Mouse (Mus musculus) hindbrain, embryonic 13.5 days (tissue): ENCODE measurements around the gene Spg7. TPM values are rescaled to one million over a fixed set of nuclear protein-coding genes. Genes with fewer than 3 reads are reported as not detected.

ENCODE experiments used
- ATAC-seq: fragments of 200-750 bp; cut with Nextera tagmentation; 2 replicates; pipeline ENCODE4 v1.8.0; 2017; ENCODE audit warnings: moderate TSS enrichment; ENCODE audit not compliant: low FRiP score
- H3K27ac ChIP-seq: fragments of 300-500 bp; sonication (generic); 2 replicates; pipeline ENCODE4 v1.5.1; 2015; ENCODE audit warnings: inconsistent platforms, mild to moderate bottlenecking, moderate library complexity
- H3K27me3 ChIP-seq: fragments of 300-500 bp; sonication (generic); 2 replicates; pipeline ENCODE4 v1.6.1; 2015; ENCODE audit warnings: mild to moderate bottlenecking, inconsistent platforms
- H3K36me3 ChIP-seq: fragments of 300-500 bp; sonication (generic); 2 replicates; pipeline ENCODE4 v1.6.1; 2015; ENCODE audit warnings: mild to moderate bottlenecking, inconsistent platforms
- H3K4me1 ChIP-seq: fragments of 300-500 bp; sonication (generic); replicated peaks from 2 replicates; pipeline ENCODE4 v1.6.1; 2015; ENCODE audit warnings: inconsistent platforms
- H3K4me2 ChIP-seq: fragments of 300-500 bp; sonication (generic); 2 replicates; pipeline ENCODE4 v1.6.1; 2015; ENCODE audit warnings: inconsistent platforms, mild to moderate bottlenecking, moderate library complexity
- H3K4me3 ChIP-seq: fragments of 300-500 bp; sonication (generic); 2 replicates; pipeline ENCODE4 v1.5.1; 2015; ENCODE audit warnings: mild to moderate bottlenecking, inconsistent platforms
- H3K9ac ChIP-seq: fragments of 300-500 bp; sonication (generic); 2 replicates; pipeline ENCODE4 v1.6.1; 2015; ENCODE audit warnings: mild to moderate bottlenecking, inconsistent platforms
- H3K9me3 ChIP-seq: fragments of 300-500 bp; sonication (generic); 2 replicates; pipeline ENCODE4 v1.6.1; 2016; ENCODE audit warnings: inconsistent platforms
- WGBS: fragments of 180-500 bp; shearing (Covaris S2); methylation state at CpG from one replicate; pipeline ENCODE4 v1.1.7; 2015; 5-methylcytosine and 5-hydroxymethylcytosine counted together
- polyA plus RNA-seq: library from polyadenylated mRNA; unstranded; fragments of >200 nt; fragmentation: Nextera tagmentation; extraction: Ambion mirVana; gene quantifications from 2 replicates; pipeline ENCODE4 v1.2.1, GENCODE M21; 2015

Spg7 gene
- polyA plus RNA-seq, 1 experiment from 2014 or later, result 45.9 TPM

GRCm38 (mm10) chr8:123122059-123122458, 59.3 kb downstream of the Spg7 start:
- peaks cover 65% of the 10 kb centered on the region for H3K27me3 ChIP-seq
- peaks cover 12% of the 10 kb centered on the region for H3K4me1 ChIP-seq
- ATAC-seq, result no peak
- no peak overlapping the region for H3K27ac ChIP-seq
- no peaks in the 10 kb centered on the region for H3K9me3 ChIP-seq
- H3K36me3 ChIP-seq, result no peaks in the 10 kb centered on the region
- H3K4me2 ChIP-seq, result no peak overlapping the region
- no peak overlapping the region for H3K4me3 ChIP-seq
- 69% methylated on average over 9 of the region's 9 CpGs for WGBS
- no peak overlapping the region for H3K9ac ChIP-seq

- H3K4me3 ChIP-seq, result no peak overlapping the region
- peaks cover 6% of the 10 kb centered on the region for H3K4me1 ChIP-seq
- 82% methylated on average over 5 of the region's 5 CpGs for WGBS
- H3K9me3 ChIP-seq, result no peaks in the 10 kb centered on the region
- no peak overlapping the region for H3K9ac ChIP-seq
- no peak overlapping the region for H3K4me2 ChIP-seq
- H3K27me3 ChIP-seq, result peaks cover 64% of the 10 kb centered on the region
- no peak for ATAC-seq
- no peaks in the 10 kb centered on the region for H3K36me3 ChIP-seq
- H3K27ac ChIP-seq, result no peak overlapping the region
These were observed 59.9 kb downstream of the Spg7 start for GRCm38 (mm10) chr8:123122670-123123069.

DNA sequence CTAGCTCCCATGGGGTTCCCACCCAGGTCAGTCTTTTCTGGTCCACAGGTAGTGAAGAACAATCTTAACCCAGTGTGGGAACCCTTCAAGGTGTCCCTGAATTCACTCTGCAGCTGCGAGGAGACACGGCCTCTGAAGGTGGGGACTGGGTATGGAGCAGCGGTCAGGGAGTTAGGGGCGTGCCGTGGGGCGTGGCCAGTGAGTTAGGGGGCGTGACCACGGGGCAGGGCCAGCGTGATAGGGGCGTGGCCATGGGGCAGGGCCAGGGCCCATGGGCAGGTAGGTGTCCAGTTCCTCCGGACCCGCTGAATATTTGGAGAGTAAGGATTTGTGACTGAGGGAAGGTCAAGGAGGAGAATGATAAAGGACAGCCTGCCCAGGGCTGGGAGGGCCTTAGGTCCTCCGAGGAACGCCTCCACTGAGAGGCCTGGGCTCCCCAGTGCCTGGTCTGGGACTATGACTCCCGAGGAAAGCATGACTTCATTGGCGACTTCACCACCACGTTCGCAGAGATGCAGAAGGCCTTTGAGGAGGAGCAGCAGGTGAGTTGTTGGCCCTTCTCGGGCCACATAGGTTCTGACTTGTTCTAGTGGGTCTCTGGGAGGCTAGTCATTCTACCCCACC, 63.6 kb downstream of the Spg7 start:
- no peaks in the 10 kb centered on the region for H3K9me3 ChIP-seq
- H3K4me2 ChIP-seq, result no peak overlapping the region
- no peak overlapping the region for H3K4me3 ChIP-seq
- 7% methylated on average over 19 of the region's 19 CpGs for WGBS
- H3K9ac ChIP-seq, result no peak overlapping the region
- no peaks in the 10 kb centered on the region; the same call in 1 of the 2 replicates for H3K4me1 ChIP-seq
- ATAC-seq, result no peak
- no peaks in the 10 kb centered on the region for H3K36me3 ChIP-seq
- peaks cover 42% of the 10 kb centered on the region for H3K27me3 ChIP-seq
- no peak overlapping the region for H3K27ac ChIP-seq

GRCm38 (mm10) chr8:123131041-123131440, 68.3 kb downstream of the Spg7 start:
- no peak for ATAC-seq
- Histone ChIP-seq H3K9ac (no peak overlapping the region), H3K9me3 (no peaks in the 10 kb centered on the region), H3K4me2 (no peak overlapping the region), H3K27ac (no peak overlapping the region), H3K27me3 (peaks cover 25% of the 10 kb centered on the region), H3K4me3 (no peak overlapping the region), H3K36me3 (no peaks in the 10 kb centered on the region), H3K4me1 (peaks cover 17% of the 10 kb centered on the region)
- 65% methylated on average over 9 of the region's 9 CpGs for WGBS

- Histone ChIP-seq H3K27me3 (0 out of 2 replicates have a peak, but pooled peaks cover 11% of the 10 kb centered on the region), H3K9me3 (no peaks in the 10 kb centered on the region), H3K27ac (no peak overlapping the region), H3K9ac (no peak overlapping the region), H3K4me3 (no peak overlapping the region), H3K4me1 (peaks cover 30% of the 10 kb centered on the region), H3K4me2 (no peak overlapping the region), H3K36me3 (no peaks in the 10 kb centered on the region)
- ATAC-seq, result no peak
- WGBS, result 98% methylated on average over 2 of the region's 2 CpGs
These were observed 70.2 kb downstream of the Spg7 start for GRCm38 (mm10) chr8:123132953-123133352.

DNA sequence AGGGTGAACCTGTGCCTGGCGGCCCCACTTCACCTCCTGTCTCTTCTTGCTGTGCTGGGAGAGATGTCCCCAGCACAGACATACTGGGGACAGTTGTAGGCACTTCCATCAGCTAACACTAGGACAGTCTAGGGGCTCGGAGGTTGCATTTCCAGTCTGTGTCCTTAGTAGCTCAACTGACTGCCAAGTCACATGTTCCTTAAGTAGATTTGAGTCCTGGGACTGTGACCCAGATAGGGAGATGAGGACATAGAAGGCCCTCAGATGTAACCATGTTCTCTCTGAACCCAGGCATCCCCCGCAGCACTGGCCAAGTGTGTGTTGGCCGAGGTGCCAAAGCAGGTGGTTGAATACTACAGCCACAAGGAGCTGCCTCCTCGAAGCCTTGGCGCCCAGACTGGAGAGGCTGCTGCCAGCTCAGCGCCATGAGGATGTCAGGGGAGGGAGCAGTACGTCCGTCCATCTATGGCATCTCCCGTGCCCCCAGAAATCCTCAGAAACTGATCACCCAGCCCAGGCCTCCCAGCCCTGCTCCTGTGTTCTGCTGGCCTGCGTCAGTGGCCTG, 71.5 kb downstream of the Spg7 start:
- Histone ChIP-seq H3K27ac (no peak overlapping the region), H3K4me1 (peaks cover 36% of the 10 kb centered on the region), H3K4me2 (no peak overlapping the region), H3K4me3 (no peak overlapping the region), H3K9me3 (no peaks in the 10 kb centered on the region), H3K36me3 (no peaks in the 10 kb centered on the region), H3K27me3 (0 out of 2 replicates have a peak, but pooled peaks cover 5% of the 10 kb centered on the region), H3K9ac (no peak overlapping the region)
- 86% methylated on average over 11 of the region's 11 CpGs for WGBS
- ATAC-seq, result no peak

- H3K4me1 ChIP-seq, result peaks cover 36% of the 10 kb centered on the region
- no peak for ATAC-seq
These were observed 72.7 kb downstream of the Spg7 start for GRCm38 (mm10) chr8:123135406-123135805.

DNA sequence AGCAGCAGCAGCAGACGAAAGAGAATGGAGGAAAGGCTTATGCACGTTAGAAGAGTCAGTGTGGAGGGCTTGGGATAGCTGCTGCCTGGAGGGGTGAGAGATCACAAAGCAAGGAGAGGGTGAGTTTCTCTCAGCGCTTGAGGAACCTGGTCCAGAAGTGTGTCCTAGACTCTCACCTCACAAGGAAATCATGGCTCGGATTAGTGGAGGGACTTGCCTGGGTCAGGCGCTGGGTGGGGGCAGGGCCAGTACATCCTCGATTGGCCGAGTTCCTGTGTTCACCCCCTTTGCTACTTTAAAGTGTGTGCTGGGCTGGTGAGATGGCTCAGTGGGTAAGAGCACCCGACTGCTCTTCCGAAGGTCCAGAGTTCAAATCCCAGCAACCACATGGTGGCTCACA, 73.1 kb downstream of the Spg7 start:
- WGBS, result 48% methylated on average over 9 of the region's 9 CpGs
- Histone ChIP-seq H3K27me3 (0 out of 2 replicates have a peak, but pooled peaks cover 5% of the 10 kb centered on the region), H3K4me2 (peak overlapping the region; percentile 33), H3K4me1 (peaks cover 36% of the 10 kb centered on the region), H3K9ac (no peak overlapping the region; the same call in 1 of the 2 replicates), H3K27ac (peak overlapping the region; percentile 73), H3K36me3 (no peaks in the 10 kb centered on the region), H3K4me3 (no peak overlapping the region), H3K9me3 (no peaks in the 10 kb centered on the region)
- ATAC-seq, result no peak

More at GRCm38 (mm10) chr8:123135406-123135805, 72.7 kb downstream of the Spg7 start:
- no peak overlapping the region; the same call in 1 of the 2 replicates for H3K9ac ChIP-seq
- peak overlapping the region; percentile 73 for H3K27ac ChIP-seq
- 0 out of 2 replicates have a peak, but pooled peaks cover 5% of the 10 kb centered on the region for H3K27me3 ChIP-seq
- no peak overlapping the region for H3K4me3 ChIP-seq
- peak overlapping the region; percentile 33 for H3K4me2 ChIP-seq
- H3K9me3 ChIP-seq, result no peaks in the 10 kb centered on the region
- no peaks in the 10 kb centered on the region for H3K36me3 ChIP-seq
- 17% methylated on average over 7 of the region's 7 CpGs for WGBS

DNA sequence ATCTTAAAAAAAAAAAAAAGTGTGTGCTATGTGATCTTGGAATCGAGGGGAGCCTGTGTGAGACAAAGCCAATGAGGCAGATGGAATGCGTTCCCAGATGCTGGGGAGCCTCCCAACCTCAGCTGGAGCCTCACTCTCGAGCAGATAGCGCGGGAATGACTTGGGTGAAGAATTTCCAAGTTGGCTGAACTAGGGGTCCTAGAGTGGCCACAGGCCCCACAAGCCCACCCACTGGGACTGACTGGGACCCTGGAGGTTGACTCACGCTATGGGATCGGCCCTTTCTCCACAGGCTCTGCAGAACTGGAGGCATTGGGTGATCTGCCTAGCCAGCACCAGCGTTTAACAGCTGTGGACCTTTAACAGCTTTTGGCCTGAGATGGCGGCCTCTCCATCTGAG, 73.5 kb downstream of the Spg7 start:
- no peak for ATAC-seq
- Histone ChIP-seq H3K4me3 (no peak overlapping the region), H3K4me2 (no peak overlapping the region), H3K27ac (no peak overlapping the region), H3K9ac (no peak overlapping the region), H3K4me1 (peaks cover 36% of the 10 kb centered on the region), H3K36me3 (no peaks in the 10 kb centered on the region), H3K9me3 (no peaks in the 10 kb centered on the region), H3K27me3 (0 out of 2 replicates have a peak, but pooled peaks cover 5% of the 10 kb centered on the region)
- WGBS, result 88% methylated on average over 9 of the region's 9 CpGs

DNA sequence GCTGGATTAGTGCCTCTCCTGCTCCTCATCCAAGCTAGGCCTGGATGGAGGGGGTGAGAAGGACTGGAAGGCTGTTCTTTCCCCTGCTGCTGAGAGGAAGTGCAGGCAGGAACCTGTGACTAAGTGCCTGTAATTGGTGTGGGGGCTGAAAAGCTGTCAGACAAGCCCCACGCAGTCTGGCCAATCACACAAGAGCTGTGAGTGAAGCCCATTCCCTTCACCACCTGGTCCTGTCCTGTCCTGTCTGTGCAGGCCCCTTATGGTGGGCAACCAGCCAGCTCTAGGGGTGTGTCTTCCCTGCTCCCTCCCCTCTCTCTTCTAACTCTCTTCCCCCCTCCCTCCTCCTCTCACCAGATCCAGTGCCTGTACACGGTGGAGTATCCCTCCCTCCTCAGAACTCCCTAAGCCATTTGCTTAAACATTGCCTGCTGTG, 74.9 kb downstream of the Spg7 start:
- 17% methylated on average over 2 of the region's 2 CpGs for WGBS
- no peak overlapping the region for H3K4me2 ChIP-seq
- no peaks in the 10 kb centered on the region for H3K9me3 ChIP-seq
- H3K4me1 ChIP-seq, result peaks cover 36% of the 10 kb centered on the region
- H3K27ac ChIP-seq, result peak overlapping the region; percentile 40; the same call in 1 of the 2 replicates
- ATAC-seq, result peak; percentile 67; the same call in 1 of the 2 replicates
- peak overlapping the region; percentile 51; the same call in 1 of the 2 replicates for H3K9ac ChIP-seq
- no peak overlapping the region for H3K4me3 ChIP-seq
- H3K36me3 ChIP-seq, result no peaks in the 10 kb centered on the region
- 0 out of 2 replicates have a peak, but pooled peaks cover 5% of the 10 kb centered on the region for H3K27me3 ChIP-seq

GRCm38 (mm10) chr8:123138741-123139140, 76.0 kb downstream of the Spg7 start:
- ATAC-seq, result no peak
- Histone ChIP-seq H3K4me3 (no peak overlapping the region), H3K9ac (no peak overlapping the region), H3K4me2 (no peak overlapping the region), H3K36me3 (no peaks in the 10 kb centered on the region), H3K27me3 (0 out of 2 replicates have a peak, but pooled peaks cover 5% of the 10 kb centered on the region), H3K4me1 (peaks cover 36% of the 10 kb centered on the region), H3K27ac (no peak overlapping the region), H3K9me3 (no peaks in the 10 kb centered on the region)
- 71% methylated on average over 4 of the region's 4 CpGs for WGBS

DNA sequence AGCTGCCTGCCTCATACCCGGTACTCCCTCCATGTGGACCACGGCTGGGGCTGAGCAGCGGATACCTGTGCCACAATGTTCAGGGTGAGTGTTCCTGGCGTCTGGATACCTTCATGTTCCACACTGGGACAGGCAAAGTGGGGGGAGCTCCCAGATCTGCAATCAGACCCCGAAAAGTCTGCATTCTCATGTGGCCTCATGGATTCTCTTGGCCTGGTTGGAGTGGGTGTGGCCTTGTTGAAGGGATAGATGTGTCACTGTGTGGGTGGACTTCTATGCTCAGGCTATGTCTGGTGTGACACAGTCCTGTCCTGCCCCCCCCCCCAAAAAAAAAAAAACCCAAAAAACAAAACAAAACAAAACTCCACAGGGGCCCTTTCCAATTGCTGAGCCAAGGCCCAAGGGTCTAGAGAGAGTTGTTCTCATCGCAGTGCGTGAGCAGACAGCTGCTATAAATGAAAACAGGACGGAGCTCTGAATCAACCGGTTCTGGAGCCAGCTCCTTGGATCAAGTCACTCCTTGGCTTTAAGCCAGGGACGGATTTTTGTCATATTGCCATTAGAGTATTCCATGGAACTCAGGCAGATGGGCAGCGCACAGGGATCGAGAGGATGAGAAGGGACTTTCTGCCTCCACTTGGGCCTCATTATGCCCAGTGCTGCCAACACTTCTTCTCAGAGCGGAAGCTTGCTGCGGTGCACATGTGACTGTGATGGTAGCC, 79.2 kb downstream of the Spg7 start:
- no peak for ATAC-seq
- H3K4me1 ChIP-seq, result peaks cover 16% of the 10 kb centered on the region
- no peaks in the 10 kb centered on the region for H3K9me3 ChIP-seq
- H3K36me3 ChIP-seq, result no peaks in the 10 kb centered on the region
- H3K4me3 ChIP-seq, result no peak overlapping the region
- H3K27me3 ChIP-seq, result no peaks in the 10 kb centered on the region
- H3K4me2 ChIP-seq, result no peak overlapping the region
- WGBS, result 76% methylated on average over 14 of the region's 14 CpGs
- H3K27ac ChIP-seq, result no peak overlapping the region
- H3K9ac ChIP-seq, result no peak overlapping the region
